Mouse (Mus musculus) bone marrow macrophage, adult 2 months (primary cell): ENCODE data around the gene Basp1.

ENCODE experiments used
- CTCF ChIP-seq: IDR thresholded peaks from 2 replicates; pipeline ENCODE4 v1.5.1; 2012; ENCODE audit warnings: low read depth, mild to moderate bottlenecking, low read length, moderate library complexity
- POLR2A ChIP-seq: IDR thresholded peaks from 2 replicates; pipeline ENCODE4 v1.6.1; 2012; ENCODE audit warnings: mild to moderate bottlenecking, low read depth, low read length, borderline replicate concordance

- TF ChIP-seq CTCF (no peak), POLR2A (no peak)
Observed at GRCm38 (mm10) chr15:25378707-25379106, 34.9 kb downstream of the Basp1 start.
